Mouse (Mus musculus): Measurements from ENCODE around the gene Unc5cl.
A peak's percentile ranks its signal among the peaks of the same experiment; 100 is the strongest.

Gene Unc5cl

GRCm38 (mm10) chr17:48538328-48538727 is 83.6 kb downstream of the Unc5cl start:
- DNase-seq (ENCODE audit: extremely low spot score, low spot score): peak; percentile 52

GRCm38 (mm10) chr17:48539326-48539725 is 84.6 kb downstream of the Unc5cl start:
- DNase-seq (ENCODE audit: extremely low spot score, low spot score): no peak

- no peak for DNase-seq (ENCODE audit: extremely low spot score, low spot score)
These were observed 88.0 kb downstream of the Unc5cl start for GRCm38 (mm10) chr17:48542733-48543132.

GRCm38 (mm10) chr17:48543301-48543765 is 88.6 kb downstream of the Unc5cl start:
- DNase-seq (ENCODE audit: extremely low spot score, low spot score): no peak

- DNase-seq (ENCODE audit: extremely low spot score, low spot score): no peak
These were observed 90.0 kb downstream of the Unc5cl start for GRCm38 (mm10) chr17:48544722-48545121.

- DNase-seq (ENCODE audit: extremely low spot score, low spot score): peak; percentile 29
These were observed 90.7 kb downstream of the Unc5cl start for GRCm38 (mm10) chr17:48545223-48545943.

- no peak for DNase-seq (ENCODE audit: extremely low spot score, low spot score)
These were observed 91.3 kb downstream of the Unc5cl start for GRCm38 (mm10) chr17:48546036-48546435.

GRCm38 (mm10) chr17:48547668-48548067 is 93.0 kb downstream of the Unc5cl start:
- no peak for DNase-seq (ENCODE audit: extremely low spot score, low spot score)

GRCm38 (mm10) chr17:48551788-48552531 is 97.3 kb downstream of the Unc5cl start:
- DNase-seq (ENCODE audit: extremely low spot score, low spot score): no peak

- no peak for DNase-seq (ENCODE audit: extremely low spot score, low spot score)
These were observed 97.8 kb downstream of the Unc5cl start for GRCm38 (mm10) chr17:48552532-48552915.

GRCm38 (mm10) chr17:48556223-48556962 is 101.7 kb downstream of the Unc5cl start:
- no peak for DNase-seq (ENCODE audit: extremely low spot score, low spot score)

- DNase-seq (ENCODE audit: extremely low spot score, low spot score): no peak
These were observed 103.4 kb downstream of the Unc5cl start for GRCm38 (mm10) chr17:48557823-48558715.

- DNase-seq (ENCODE audit: extremely low spot score, low spot score): no peak
These were observed 110.2 kb downstream of the Unc5cl start for GRCm38 (mm10) chr17:48564931-48565330.

GRCm38 (mm10) chr17:48569656-48570055 is 115.0 kb downstream of the Unc5cl start:
- no peak for DNase-seq (ENCODE audit: extremely low spot score, low spot score)

GRCm38 (mm10) chr17:48581153-48581552 is 126.5 kb downstream of the Unc5cl start:
- no peak for DNase-seq (ENCODE audit: extremely low spot score, low spot score)

GRCm38 (mm10) chr17:48582486-48582990 is 127.8 kb downstream of the Unc5cl start:
- no peak for DNase-seq (ENCODE audit: extremely low spot score, low spot score)

- DNase-seq (ENCODE audit: extremely low spot score, low spot score): no peak
These were observed 128.7 kb downstream of the Unc5cl start for GRCm38 (mm10) chr17:48583401-48583800.

GRCm38 (mm10) chr17:48585902-48586359 is 131.2 kb downstream of the Unc5cl start:
- peak; percentile 31 for DNase-seq (ENCODE audit: extremely low spot score, low spot score)

GRCm38 (mm10) chr17:48588674-48589073 is 134.0 kb downstream of the Unc5cl start:
- no peak for DNase-seq (ENCODE audit: extremely low spot score, low spot score)

Data from neural tube, embryonic 10.5 days (tissue).